Mouse (Mus musculus): ENCODE measurements around the gene Boc.

DNA sequence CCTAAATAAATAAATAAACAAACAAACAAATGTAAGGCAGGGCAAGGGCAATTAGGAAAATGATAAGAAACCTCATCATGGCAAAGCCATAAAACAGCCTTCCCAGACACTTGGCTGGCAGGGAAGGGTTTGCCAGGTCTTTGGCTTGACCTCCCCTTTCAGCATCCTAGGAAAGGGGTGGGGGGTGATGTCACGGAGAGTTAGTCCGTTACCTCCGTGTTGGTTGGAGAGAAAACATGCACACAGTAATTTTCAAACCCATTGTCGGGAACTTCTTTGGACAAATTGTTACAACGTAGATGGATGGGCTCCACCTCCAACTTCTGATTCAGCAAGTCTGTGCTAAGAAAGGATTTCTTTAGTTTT lies 616 bp upstream of the Boc start:
- TF ChIP-seq CTCF (IDR thresholded peaks at IDR 0.05; ENCODE audit: low read depth, low read length) (no peak), POLR2A (IDR thresholded peaks at IDR 0.05; ENCODE audit: borderline replicate concordance, low read depth, low read length) (no peak)

Data from bone marrow macrophage, adult 2 months (primary cell).